ENCODE assay signal across 14 mouse cellular contexts in the genomic region with DNA sequence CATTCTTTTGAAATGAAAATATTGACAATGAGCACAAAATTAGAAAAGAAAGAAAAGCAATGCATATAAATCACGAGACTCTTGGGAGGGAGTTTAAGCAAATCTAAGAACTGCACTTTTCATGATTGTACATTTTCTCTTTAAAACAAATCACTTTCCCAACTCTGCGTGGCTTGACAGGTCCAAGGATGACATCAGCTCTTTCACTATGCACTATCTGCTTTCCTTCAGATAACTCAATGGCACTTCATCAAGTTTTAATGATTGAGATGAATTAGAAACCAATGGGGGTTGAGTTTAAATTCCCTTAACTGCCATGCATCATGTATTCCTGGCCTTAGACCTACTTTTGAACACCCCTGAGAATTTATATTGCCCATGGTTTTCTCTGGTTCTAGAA.
"Had no signal": no experiment of that assay in that cellular context is flagged by ENCODE, and none has a peak within 500 bp of the region (broad histone marks: within the 10 kb centered on the region; RNA-seq: fewer than 3 reads in every experiment).

No protein-coding gene starts in this region.

- H3K9ac ChIP-seq: lung, embryonic 14.5 days; midbrain, embryonic 12.5 days; neural tube, embryonic 12.5 days; stomach, embryonic 15.5 days had no signal

- H3K27me3 ChIP-seq: midbrain, embryonic 12.5 days; neural tube, embryonic 12.5 days; stomach, embryonic 15.5 days had no signal

- H3K4me2 ChIP-seq: lung, embryonic 14.5 days; midbrain, embryonic 12.5 days; neural tube, embryonic 12.5 days; stomach, embryonic 15.5 days had no signal

- DNase-seq: lung, adult 18-20 months; lung, embryonic 14.5 days; lung, postnatal 10 days; midbrain, embryonic 14.5 days; right cerebral cortex, postnatal 14 days; thymus, adult 2 months; thymus, postnatal 25 days; thymus, postnatal 4 days had no signal

- H3K27ac ChIP-seq: macrophage; midbrain, embryonic 12.5 days; neural tube, embryonic 12.5 days; stomach, embryonic 15.5 days; stomach, postnatal 0 days had no signal

- H3K4me1 ChIP-seq: midbrain, embryonic 12.5 days; neural tube, embryonic 12.5 days; stomach, embryonic 15.5 days had no signal

- H3K36me3 ChIP-seq: midbrain, embryonic 12.5 days; neural tube, embryonic 12.5 days; stomach, embryonic 15.5 days had no signal

- H3K4me3 ChIP-seq: megakaryocyte, embryonic 14.5 days; midbrain, embryonic 12.5 days; neural tube, embryonic 12.5 days; stomach, embryonic 15.5 days had no signal

- H3K9me3 ChIP-seq: megakaryocyte, embryonic 14.5 days; midbrain, embryonic 12.5 days; neural tube, embryonic 12.5 days; stomach, embryonic 15.5 days had no signal
